Mouse (Mus musculus): ENCODE data around the gene Polk. TPM values are rescaled to one million over a fixed set of nuclear protein-coding genes. Genes with fewer than 3 reads are reported as not detected.

The Polk gene
- polyA plus RNA-seq, 1 experiment from 2014 or later = 10.2 TPM

DNA sequence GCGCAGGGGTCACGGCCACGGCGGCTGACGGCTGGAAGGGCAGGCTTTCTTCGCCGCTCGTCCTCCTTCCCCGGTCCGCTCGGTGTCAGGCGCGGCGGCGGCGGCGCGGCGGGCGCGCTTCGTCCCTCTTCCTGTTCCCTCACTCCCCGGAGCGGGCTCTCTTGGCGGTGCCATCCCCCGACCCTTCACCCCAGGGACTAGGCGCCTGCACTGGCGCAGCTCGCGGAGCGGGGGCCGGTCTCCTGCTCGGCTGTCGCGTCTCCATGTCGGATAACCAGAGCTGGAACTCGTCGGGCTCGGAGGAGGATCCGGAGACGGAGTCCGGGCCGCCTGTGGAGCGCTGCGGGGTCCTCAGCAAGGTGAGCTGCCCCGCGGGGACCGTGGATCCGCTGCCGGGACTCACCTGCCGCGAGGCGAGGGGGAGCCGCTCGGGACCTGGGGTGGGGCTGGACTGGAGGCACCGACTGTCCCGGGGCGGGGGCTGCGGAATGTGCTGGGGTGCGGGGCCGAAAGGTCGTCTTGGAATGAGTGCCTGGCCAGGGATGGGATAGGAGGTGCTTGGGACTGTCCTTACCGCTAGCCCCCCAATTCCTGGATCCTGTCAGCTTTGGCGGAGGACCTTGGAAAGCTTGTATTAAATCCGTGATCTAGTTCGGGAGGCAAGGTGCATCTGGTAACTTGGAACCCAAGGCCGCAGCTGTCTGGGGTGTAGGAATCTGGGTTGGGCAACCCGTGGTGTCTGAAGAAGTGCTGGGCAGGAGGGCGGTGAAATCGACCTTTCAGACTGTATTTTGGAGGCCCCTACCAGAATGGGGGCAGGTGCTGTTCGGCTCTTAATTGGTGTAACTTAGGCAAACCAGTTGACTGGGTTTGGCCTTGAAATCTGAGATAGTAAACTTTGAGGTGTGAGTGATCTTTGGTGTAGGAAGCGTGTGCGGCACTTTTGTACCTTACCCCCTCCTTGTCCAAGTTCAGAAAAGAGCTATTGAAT, 817 bp upstream of the Polk start:
- under 1% methylated on average over 71 of the region's 73 CpGs for WGBS
- H3K9ac ChIP-seq = peak overlapping the region; percentile 91
- ATAC-seq (ENCODE audit: insufficient read depth) (peak; percentile 4; the same call in 1 of the 2 replicates), DNase-seq (peak; percentile 60)
- H3K4me2 ChIP-seq = peak overlapping the region; percentile 88
- H3K4me1 ChIP-seq (ENCODE audit: insufficient read depth) = no peaks in the 10 kb centered on the region
- H3K36me3 ChIP-seq (ENCODE audit: insufficient read depth) = no peaks in the 10 kb centered on the region
- TF ChIP-seq CTCF (IDR thresholded peaks at IDR 0.05; ENCODE audit: low read depth) = no peak
- H3K27ac ChIP-seq (ENCODE audit: low read depth) = peak overlapping the region; percentile 89
- H3K4me3 ChIP-seq (ENCODE audit: low read depth, low read length) = peak overlapping the region; percentile 93
- no peaks in the 10 kb centered on the region for H3K9me3 ChIP-seq (ENCODE audit: low read depth, low read length)
- H3K27me3 ChIP-seq (ENCODE audit: insufficient read depth, low read length) = no peaks in the 10 kb centered on the region

DNA sequence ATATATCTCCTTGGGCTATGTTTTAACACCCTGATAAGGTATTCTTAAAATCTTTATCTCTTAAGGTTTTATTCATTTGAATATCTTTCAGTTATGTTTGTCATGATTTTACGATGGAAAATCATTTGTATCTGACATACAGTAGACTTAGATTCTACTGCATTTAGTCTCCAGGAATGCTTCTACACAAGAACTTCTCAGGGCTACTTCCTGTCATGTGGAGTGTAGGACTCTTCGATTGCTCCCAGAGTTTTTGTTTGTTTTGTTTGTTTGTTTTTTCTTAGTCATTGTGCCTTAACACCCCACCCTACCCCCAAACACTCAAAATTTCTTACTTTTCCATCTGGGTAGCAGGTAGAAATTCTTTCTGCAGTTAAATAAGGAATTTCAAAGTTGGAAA, 998 bp downstream of the Polk start:
- WGBS = 31% methylated on average over 2 of the region's 2 CpGs
- peak overlapping the region; percentile 93 for H3K4me3 ChIP-seq (ENCODE audit: low read depth, low read length)
- no peaks in the 10 kb centered on the region for H3K27me3 ChIP-seq (ENCODE audit: insufficient read depth, low read length)
- ATAC-seq (ENCODE audit: insufficient read depth) (no peak), DNase-seq (no peak)
- H3K27ac ChIP-seq (ENCODE audit: low read depth) = no peak overlapping the region
- no peaks in the 10 kb centered on the region for H3K9me3 ChIP-seq (ENCODE audit: low read depth, low read length)
- H3K9ac ChIP-seq = no peak overlapping the region
- no peaks in the 10 kb centered on the region for H3K4me1 ChIP-seq (ENCODE audit: insufficient read depth)
- H3K36me3 ChIP-seq (ENCODE audit: insufficient read depth) = no peaks in the 10 kb centered on the region
- H3K4me2 ChIP-seq = peak overlapping the region; percentile 88
- TF ChIP-seq CTCF (IDR thresholded peaks at IDR 0.05; ENCODE audit: low read depth) = no peak

DNA sequence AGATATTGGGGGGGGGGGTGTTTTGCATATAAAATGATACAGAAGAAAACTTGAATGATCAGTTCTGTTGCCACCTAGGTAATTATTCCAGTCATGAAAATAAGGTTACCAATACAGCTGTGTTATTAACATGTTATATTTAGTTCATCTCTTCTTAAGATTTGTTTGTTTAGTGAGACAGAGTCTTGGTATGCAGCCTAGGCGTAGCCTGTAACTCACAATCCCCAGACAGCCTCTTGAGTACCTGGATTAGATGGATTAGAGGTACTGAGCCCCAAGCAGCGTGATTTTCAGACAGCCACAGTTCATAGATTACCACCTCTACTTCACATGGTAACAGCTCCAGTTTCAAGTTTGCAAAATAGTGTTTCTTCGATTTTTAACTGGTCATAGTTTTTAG, 4.3 kb downstream of the Polk start:
- Histone ChIP-seq H3K27me3 (ENCODE audit: insufficient read depth, low read length) (no peaks in the 10 kb centered on the region), H3K4me2 (no peak overlapping the region), H3K4me1 (ENCODE audit: insufficient read depth) (no peaks in the 10 kb centered on the region), H3K36me3 (ENCODE audit: insufficient read depth) (no peaks in the 10 kb centered on the region), H3K9me3 (ENCODE audit: low read depth, low read length) (no peaks in the 10 kb centered on the region), H3K4me3 (ENCODE audit: low read depth, low read length) (no peak overlapping the region), H3K9ac (no peak overlapping the region), H3K27ac (ENCODE audit: low read depth) (no peak overlapping the region)
- TF ChIP-seq CTCF (IDR thresholded peaks at IDR 0.05; ENCODE audit: low read depth) = no peak
- DNase-seq = no peak
- WGBS = 67% methylated on average over 3 of the region's 3 CpGs
- ATAC-seq (ENCODE audit: insufficient read depth) = no peak

DNA sequence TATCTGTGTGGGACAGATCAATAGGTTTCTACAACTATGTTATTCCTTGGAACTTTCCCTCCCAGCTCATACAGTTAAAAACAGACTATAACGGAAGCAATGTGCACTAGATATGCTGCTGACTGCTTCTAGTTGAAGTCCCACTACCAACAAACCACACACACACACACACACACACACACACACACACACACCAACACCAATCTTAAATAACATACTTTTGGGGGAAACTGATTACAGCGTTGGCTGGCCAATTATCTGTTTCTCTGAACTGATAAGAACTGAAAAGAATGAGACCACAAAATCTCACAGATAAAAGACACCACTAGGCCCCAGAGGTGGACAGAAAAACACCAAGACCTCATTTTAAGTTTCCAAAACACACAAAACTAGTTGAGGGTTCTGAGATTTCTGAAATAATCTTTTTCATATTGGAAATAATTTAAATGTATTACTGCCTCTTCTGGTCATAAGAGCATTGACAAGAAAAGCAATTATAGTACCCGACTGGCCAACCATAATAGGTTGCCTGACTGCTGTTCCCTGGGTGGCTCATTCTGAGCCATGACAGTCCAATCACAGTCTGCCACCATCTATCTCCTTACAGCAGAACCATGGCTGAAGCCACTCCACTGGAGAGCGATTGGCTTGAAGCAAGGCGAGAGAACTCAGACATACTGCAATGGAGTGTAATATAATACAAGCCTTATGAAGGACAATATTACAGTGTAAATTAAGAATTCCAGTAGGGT, 5.4 kb downstream of the Polk start:
- WGBS = 68% methylated on average over 5 of the region's 5 CpGs

DNA sequence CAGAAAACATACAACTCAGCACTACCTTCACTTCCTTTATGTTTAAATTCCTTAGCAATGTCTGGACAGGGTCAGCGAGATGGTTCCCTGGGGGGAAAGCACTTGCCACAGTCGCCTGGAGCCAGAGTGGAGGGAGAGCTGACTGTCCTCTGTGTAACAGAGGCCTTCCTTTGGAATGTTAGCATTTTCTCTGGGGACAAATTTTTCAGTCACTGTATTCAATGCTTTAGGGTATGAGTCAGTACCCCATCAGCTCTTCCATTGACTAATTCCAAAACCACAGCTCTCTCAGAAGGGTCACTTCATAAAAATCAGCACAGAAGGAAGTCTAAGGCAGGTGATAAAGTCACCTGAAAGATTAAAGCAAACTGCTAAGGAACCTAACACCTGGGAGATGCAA, 8.6 kb downstream of the Polk start:
- H3K27ac ChIP-seq (ENCODE audit: low read depth) = no peak overlapping the region
- no peak overlapping the region for H3K4me2 ChIP-seq
- H3K4me1 ChIP-seq (ENCODE audit: insufficient read depth) = no peaks in the 10 kb centered on the region
- H3K4me3 ChIP-seq (ENCODE audit: low read depth, low read length) = no peak overlapping the region
- no peaks in the 10 kb centered on the region for H3K27me3 ChIP-seq (ENCODE audit: insufficient read depth, low read length)
- ATAC-seq (ENCODE audit: insufficient read depth) (no peak), DNase-seq (no peak)
- H3K9ac ChIP-seq = no peak overlapping the region
- H3K9me3 ChIP-seq (ENCODE audit: low read depth, low read length) = no peaks in the 10 kb centered on the region
- no peaks in the 10 kb centered on the region for H3K36me3 ChIP-seq (ENCODE audit: insufficient read depth)
- no peak for TF ChIP-seq CTCF (IDR thresholded peaks at IDR 0.05; ENCODE audit: low read depth)
- 48% methylated on average over 2 of the region's 2 CpGs for WGBS

More for the DNA sequence above, 5.4 kb downstream of the Polk start:
- Histone ChIP-seq H3K4me1 (ENCODE audit: insufficient read depth) (no peaks in the 10 kb centered on the region), H3K4me3 (ENCODE audit: low read depth, low read length) (no peak overlapping the region), H3K9me3 (ENCODE audit: low read depth, low read length) (no peaks in the 10 kb centered on the region), H3K9ac (no peak overlapping the region), H3K27me3 (ENCODE audit: insufficient read depth, low read length) (no peaks in the 10 kb centered on the region), H3K27ac (ENCODE audit: low read depth) (no peak overlapping the region), H3K36me3 (ENCODE audit: insufficient read depth) (no peaks in the 10 kb centered on the region), H3K4me2 (no peak overlapping the region)
- no peak for TF ChIP-seq CTCF (IDR thresholded peaks at IDR 0.05; ENCODE audit: low read depth)
- ATAC-seq (ENCODE audit: insufficient read depth) (no peak), DNase-seq (no peak)

DNA sequence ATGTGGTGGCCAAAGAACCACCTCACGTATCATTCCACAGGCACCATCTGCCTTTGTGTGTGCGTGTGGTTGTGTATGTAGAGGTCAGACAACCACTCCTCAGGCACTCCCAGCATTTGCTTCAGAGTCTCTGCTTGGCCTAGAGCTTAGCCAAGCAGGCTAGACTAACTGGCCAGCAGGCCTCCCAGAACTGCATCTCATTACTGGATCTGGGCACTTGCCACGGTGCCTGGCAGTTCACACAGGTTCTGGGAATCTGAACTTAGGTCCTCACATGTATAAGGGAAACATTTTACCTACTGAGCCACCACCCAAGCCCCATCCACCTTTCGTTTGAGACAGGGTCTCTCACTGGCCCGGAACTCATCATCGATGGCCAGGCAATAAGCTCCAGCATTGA, 10.2 kb downstream of the Polk start:
- DNase-seq (no peak), ATAC-seq (ENCODE audit: insufficient read depth) (no peak)
- no peak overlapping the region for H3K27ac ChIP-seq (ENCODE audit: low read depth)
- H3K9me3 ChIP-seq (ENCODE audit: low read depth, low read length) = no peaks in the 10 kb centered on the region
- H3K36me3 ChIP-seq (ENCODE audit: insufficient read depth) = no peaks in the 10 kb centered on the region
- TF ChIP-seq CTCF (IDR thresholded peaks at IDR 0.05; ENCODE audit: low read depth) = no peak
- no peak overlapping the region for H3K4me3 ChIP-seq (ENCODE audit: low read depth, low read length)
- WGBS = 84% methylated on average over 6 of the region's 6 CpGs
- H3K4me2 ChIP-seq = no peak overlapping the region
- H3K27me3 ChIP-seq (ENCODE audit: insufficient read depth, low read length) = no peaks in the 10 kb centered on the region
- no peak overlapping the region for H3K9ac ChIP-seq
- no peaks in the 10 kb centered on the region for H3K4me1 ChIP-seq (ENCODE audit: insufficient read depth)

DNA sequence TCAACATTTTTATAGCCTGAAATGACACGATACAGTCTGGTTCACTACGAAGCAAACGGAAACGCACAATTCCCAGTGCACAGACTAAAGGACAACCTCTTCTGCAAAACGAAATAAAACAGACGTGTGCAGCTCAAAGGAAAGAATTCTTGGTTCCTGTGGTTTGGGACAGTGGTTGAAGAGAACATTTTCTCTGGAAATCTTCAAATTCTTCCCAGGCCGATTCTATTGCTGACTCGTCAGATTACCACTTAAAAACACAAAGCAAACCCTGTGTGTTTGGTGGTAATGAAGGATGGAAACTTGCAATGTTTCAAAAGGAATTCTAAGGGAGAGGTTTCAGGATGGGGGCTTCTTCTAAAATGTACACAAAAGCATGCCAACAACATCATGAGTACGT, 12.3 kb downstream of the Polk start:
- ATAC-seq (ENCODE audit: insufficient read depth) = no peak
- TF ChIP-seq CTCF (IDR thresholded peaks at IDR 0.05; ENCODE audit: low read depth) = no peak
- Histone ChIP-seq H3K27me3 (ENCODE audit: insufficient read depth, low read length) (no peaks in the 10 kb centered on the region), H3K4me3 (ENCODE audit: low read depth, low read length) (no peak overlapping the region), H3K4me1 (ENCODE audit: insufficient read depth) (no peaks in the 10 kb centered on the region), H3K4me2 (no peak overlapping the region), H3K36me3 (ENCODE audit: insufficient read depth) (no peaks in the 10 kb centered on the region), H3K9ac (no peak overlapping the region), H3K9me3 (ENCODE audit: low read depth, low read length) (no peaks in the 10 kb centered on the region), H3K27ac (ENCODE audit: low read depth) (no peak overlapping the region)
- WGBS = 90% methylated on average over 9 of the region's 9 CpGs
- no peak for DNase-seq
